Mouse (Mus musculus) forebrain, embryonic 12.5 days (tissue): ENCODE results near the gene Aftph. TPM values are rescaled to one million over a fixed set of nuclear protein-coding genes. Genes with fewer than 3 reads are reported as not detected.

ENCODE experiments used
- ATAC-seq: fragments of 200-750 bp; cut with Nextera tagmentation; 2 replicates; pipeline ENCODE4 v1.8.0; 2017; ENCODE audit warnings: moderate TSS enrichment; ENCODE audit not compliant: low FRiP score
- H3K27ac ChIP-seq: fragments of 300-500 bp; sonication (generic); 2 replicates; pipeline ENCODE4 v1.5.1; 2016; ENCODE audit warnings: mild to moderate bottlenecking
- H3K27me3 ChIP-seq: fragments of 300-500 bp; sonication (generic); 2 replicates; pipeline ENCODE4 v1.6.1; 2016; ENCODE audit warnings: mild to moderate bottlenecking
- H3K36me3 ChIP-seq: fragments of 300-500 bp; sonication (generic); replicated peaks from 2 replicates; pipeline ENCODE4 v1.6.1; 2016; ENCODE audit warnings: mild to moderate bottlenecking
- H3K4me1 ChIP-seq: fragments of 300-500 bp; sonication (generic); 2 replicates; pipeline ENCODE4 v1.6.1; 2016
- H3K4me2 ChIP-seq: fragments of 300-500 bp; sonication (generic); 2 replicates; pipeline ENCODE4 v1.6.1; 2016; ENCODE audit warnings: mild to moderate bottlenecking, moderate library complexity
- H3K4me3 ChIP-seq: fragments of 300-500 bp; sonication (generic); replicated peaks from 2 replicates; pipeline ENCODE4 v1.5.1; 2016; ENCODE audit warnings: mild to moderate bottlenecking
- H3K9ac ChIP-seq: fragments of 300-500 bp; sonication (generic); 2 replicates; pipeline ENCODE4 v1.6.1; 2016; ENCODE audit warnings: mild to moderate bottlenecking
- H3K9me3 ChIP-seq: fragments of 300-500 bp; sonication (generic); 2 replicates; pipeline ENCODE4 v1.6.1; 2016
- WGBS: fragments of 180-500 bp; shearing (Covaris S2); methylation state at CpG from one replicate; pipeline ENCODE4 v1.1.7; 2016; 5-methylcytosine and 5-hydroxymethylcytosine counted together
- polyA plus RNA-seq: library from polyadenylated mRNA; unstranded; fragments of >200 nt; fragmentation: Nextera tagmentation; extraction: Ambion mirVana; gene quantifications from 2 replicates; pipeline ENCODE4 v1.2.1, GENCODE M21; 2016

Gene Aftph
- polyA plus RNA-seq, 1 experiment from 2014 or later = 34.2 TPM

- no peak overlapping the region for H3K9ac ChIP-seq
- 65% methylated on average over 9 of the region's 9 CpGs for WGBS
- no peak for ATAC-seq
Observed at GRCm38 (mm10) chr11:20712068-20712671, 29.2 kb downstream of the Aftph start.

GRCm38 (mm10) chr11:20691000-20691399 lies 50.4 kb downstream of the Aftph start:
- no peak overlapping the region for H3K4me3 ChIP-seq
- no peak overlapping the region for H3K4me2 ChIP-seq
- no peak overlapping the region for H3K27ac ChIP-seq
- H3K9ac ChIP-seq = no peak overlapping the region
- peak; percentile 82 for ATAC-seq
- no peaks in the 10 kb centered on the region for H3K27me3 ChIP-seq
- WGBS = 8% methylated on average over 4 of the region's 4 CpGs
- 0 out of 2 replicates have a peak, but pooled peaks cover 2% of the 10 kb centered on the region for H3K36me3 ChIP-seq
- no peaks in the 10 kb centered on the region for H3K9me3 ChIP-seq
- no peaks in the 10 kb centered on the region for H3K4me1 ChIP-seq

More at GRCm38 (mm10) chr11:20712068-20712671, 29.2 kb downstream of the Aftph start:
- no peaks in the 10 kb centered on the region; the same call in 1 of the 2 replicates for H3K4me1 ChIP-seq
- H3K9me3 ChIP-seq = no peaks in the 10 kb centered on the region
- H3K4me2 ChIP-seq = no peak overlapping the region
- no peak overlapping the region for H3K4me3 ChIP-seq
- no peaks in the 10 kb centered on the region; the same call in 1 of the 2 replicates for H3K36me3 ChIP-seq
- no peaks in the 10 kb centered on the region for H3K27me3 ChIP-seq
- H3K27ac ChIP-seq = no peak overlapping the region

GRCm38 (mm10) chr11:20681679-20682078 lies 59.7 kb downstream of the Aftph start:
- 92% methylated on average over 5 of the region's 5 CpGs for WGBS
- no peak overlapping the region for H3K4me2 ChIP-seq
- H3K27me3 ChIP-seq = peaks cover 6% of the 10 kb centered on the region; the same call in 1 of the 2 replicates
- H3K9me3 ChIP-seq = no peaks in the 10 kb centered on the region
- no peaks in the 10 kb centered on the region for H3K4me1 ChIP-seq
- no peak overlapping the region for H3K27ac ChIP-seq
- ATAC-seq = no peak
- no peak overlapping the region for H3K9ac ChIP-seq
- peaks cover 11% of the 10 kb centered on the region; the same call in 1 of the 2 replicates for H3K36me3 ChIP-seq
- no peak overlapping the region for H3K4me3 ChIP-seq

- no peak overlapping the region for H3K4me2 ChIP-seq
- no peak for ATAC-seq
- H3K9me3 ChIP-seq = no peaks in the 10 kb centered on the region
- H3K36me3 ChIP-seq = peaks cover 6% of the 10 kb centered on the region; the same call in 1 of the 2 replicates
- H3K4me3 ChIP-seq = no peak overlapping the region
- 86% methylated on average over 5 of the region's 5 CpGs for WGBS
- H3K27me3 ChIP-seq = peaks cover 6% of the 10 kb centered on the region; the same call in 1 of the 2 replicates
- no peaks in the 10 kb centered on the region for H3K4me1 ChIP-seq
- no peak overlapping the region for H3K9ac ChIP-seq
- no peak overlapping the region for H3K27ac ChIP-seq
Observed at GRCm38 (mm10) chr11:20680781-20681180, 60.6 kb downstream of the Aftph start.

GRCm38 (mm10) chr11:20679396-20679795 lies 62.0 kb downstream of the Aftph start:
- ATAC-seq = no peak
- H3K9ac ChIP-seq = no peak overlapping the region
- H3K4me2 ChIP-seq = no peak overlapping the region
- H3K9me3 ChIP-seq = no peaks in the 10 kb centered on the region
- no peaks in the 10 kb centered on the region for H3K4me1 ChIP-seq
- H3K36me3 ChIP-seq = peaks cover 3% of the 10 kb centered on the region; the same call in 1 of the 2 replicates
- peaks cover 6% of the 10 kb centered on the region; the same call in 1 of the 2 replicates for H3K27me3 ChIP-seq
- WGBS = 81% methylated on average over 2 of the region's 2 CpGs
- no peak overlapping the region for H3K27ac ChIP-seq
- H3K4me3 ChIP-seq = no peak overlapping the region

GRCm38 (mm10) chr11:20672513-20672912 lies 68.9 kb downstream of the Aftph start:
- no peaks in the 10 kb centered on the region for H3K9me3 ChIP-seq
- H3K27me3 ChIP-seq = peaks cover 8% of the 10 kb centered on the region; the same call in 1 of the 2 replicates
- 79% methylated on average over 6 of the region's 6 CpGs for WGBS
- H3K4me1 ChIP-seq = no peaks in the 10 kb centered on the region
- no peak overlapping the region for H3K27ac ChIP-seq
- H3K9ac ChIP-seq = no peak overlapping the region
- no peaks in the 10 kb centered on the region for H3K36me3 ChIP-seq
- no peak overlapping the region for H3K4me3 ChIP-seq
- no peak for ATAC-seq
- no peak overlapping the region for H3K4me2 ChIP-seq

GRCm38 (mm10) chr11:20671789-20672392 lies 69.5 kb downstream of the Aftph start:
- peak; percentile 33; the same call in 1 of the 2 replicates for ATAC-seq
- H3K4me2 ChIP-seq = no peak overlapping the region
- H3K9ac ChIP-seq = no peak overlapping the region; the same call in 1 of the 2 replicates
- no peak overlapping the region for H3K27ac ChIP-seq
- no peaks in the 10 kb centered on the region for H3K36me3 ChIP-seq
- H3K9me3 ChIP-seq = no peaks in the 10 kb centered on the region
- H3K27me3 ChIP-seq = 0 out of 2 replicates have a peak, but pooled peaks cover 4% of the 10 kb centered on the region
- 54% methylated on average over 6 of the region's 6 CpGs for WGBS
- H3K4me1 ChIP-seq = no peaks in the 10 kb centered on the region
- H3K4me3 ChIP-seq = no peak overlapping the region

- peak overlapping the region; percentile 86 for H3K27ac ChIP-seq
- WGBS = 46% methylated on average over 9 of the region's 9 CpGs
- H3K9me3 ChIP-seq = no peaks in the 10 kb centered on the region
- H3K4me2 ChIP-seq = no peak overlapping the region
- H3K9ac ChIP-seq = no peak overlapping the region
- ATAC-seq = no peak
- peaks cover 30% of the 10 kb centered on the region for H3K4me1 ChIP-seq
- no peak overlapping the region for H3K4me3 ChIP-seq
- H3K36me3 ChIP-seq = no peaks in the 10 kb centered on the region
- H3K27me3 ChIP-seq = 0 out of 2 replicates have a peak, but pooled peaks cover 2% of the 10 kb centered on the region
Observed at GRCm38 (mm10) chr11:20664878-20665277, 76.5 kb downstream of the Aftph start.

- Histone ChIP-seq H3K9me3 (no peaks in the 10 kb centered on the region), H3K9ac (peak overlapping the region; percentile 44), H3K4me1 (peaks cover 30% of the 10 kb centered on the region), H3K27me3 (0 out of 2 replicates have a peak, but pooled peaks cover 2% of the 10 kb centered on the region), H3K27ac (peak overlapping the region; percentile 86), H3K4me3 (no peak overlapping the region), H3K4me2 (no peak overlapping the region), H3K36me3 (no peaks in the 10 kb centered on the region)
- 9% methylated on average over 5 of the region's 5 CpGs for WGBS
- peak; percentile 68 for ATAC-seq
Observed at GRCm38 (mm10) chr11:20663580-20664198, 77.7 kb downstream of the Aftph start.

- no peak for ATAC-seq
- no peaks in the 10 kb centered on the region for H3K9me3 ChIP-seq
- H3K4me3 ChIP-seq = no peak overlapping the region
- H3K36me3 ChIP-seq = no peaks in the 10 kb centered on the region
- H3K27ac ChIP-seq = peak overlapping the region; percentile 86; the same call in 1 of the 2 replicates
- no peak overlapping the region for H3K9ac ChIP-seq
- H3K4me2 ChIP-seq = no peak overlapping the region
- 44% methylated on average over 7 of the region's 7 CpGs for WGBS
- peaks cover 30% of the 10 kb centered on the region for H3K4me1 ChIP-seq
- H3K27me3 ChIP-seq = 0 out of 2 replicates have a peak, but pooled peaks cover 2% of the 10 kb centered on the region
Observed at GRCm38 (mm10) chr11:20662811-20663210, 78.6 kb downstream of the Aftph start.

- ATAC-seq = no peak
- Histone ChIP-seq H3K27ac (no peak overlapping the region), H3K4me3 (no peak overlapping the region), H3K4me1 (peaks cover 39% of the 10 kb centered on the region), H3K27me3 (0 out of 2 replicates have a peak, but pooled peaks cover 2% of the 10 kb centered on the region), H3K9ac (no peak overlapping the region), H3K4me2 (no peak overlapping the region), H3K36me3 (no peaks in the 10 kb centered on the region), H3K9me3 (no peaks in the 10 kb centered on the region)
- WGBS = 44% methylated on average over 4 of the region's 4 CpGs
Observed at GRCm38 (mm10) chr11:20661652-20662051, 79.7 kb downstream of the Aftph start.
